In the genomic region with DNA sequence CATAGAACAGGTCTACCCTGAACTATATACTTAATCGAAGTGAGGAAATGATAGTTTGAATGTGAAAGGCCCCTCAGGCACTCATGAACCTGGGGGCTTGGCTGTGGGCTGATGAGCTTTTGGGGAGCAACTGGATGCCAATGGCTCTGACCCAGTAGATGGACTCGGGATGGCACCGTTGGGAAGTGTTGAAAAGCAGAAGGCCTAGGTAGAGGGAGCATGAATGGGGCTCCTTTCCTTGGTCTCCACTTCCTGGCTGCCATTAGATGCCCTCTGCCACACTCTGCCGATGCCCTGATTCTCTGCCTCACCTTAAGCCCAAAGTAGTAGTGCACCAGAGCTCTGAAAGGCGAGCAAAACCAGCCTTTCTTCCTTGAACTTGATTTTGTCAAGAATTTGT, we compare ENCODE assay signal across 19 mouse cellular contexts. TPM values are rescaled to one million over a fixed set of nuclear protein-coding genes. Genes with fewer than 3 reads are reported as not detected.
A peak's percentile ranks its signal among the peaks of the same experiment; 100 is the strongest.
DNase-seq lines count a peak whose midpoint lies in the region; ATAC-seq lines count a peak whose summit lies in the region.
"Had no signal": no experiment of that assay in that cellular context is flagged by ENCODE, and none has a peak within 500 bp of the region (broad histone marks: within the 10 kb centered on the region; RNA-seq: fewer than 3 reads in every experiment).

No protein-coding gene starts in this region.

- H3K9me3 ChIP-seq in midbrain, embryonic 11.5 days (ENCODE audit: control insufficient read depth, low read length), result no peaks in the 10 kb centered on the region
- H3K9me3 ChIP-seq in midbrain, embryonic 14.5 days (ENCODE audit: control insufficient read depth, low read length), result no peaks in the 10 kb centered on the region
- H3K9me3 ChIP-seq: G1E had no signal

- H3K4me1 ChIP-seq in midbrain, embryonic 11.5 days (ENCODE audit: control insufficient read depth, insufficient read depth, low read length), result peaks cover 2% of the 10 kb centered on the region; the same call in 1 of the 2 replicates
- H3K4me1 ChIP-seq in midbrain, embryonic 14.5 days (ENCODE audit: control insufficient read depth, insufficient read depth, low read length), result no peaks in the 10 kb centered on the region

- H3K27me3 ChIP-seq in midbrain, embryonic 11.5 days (ENCODE audit: control insufficient read depth, insufficient read depth, low read length), result no peaks in the 10 kb centered on the region
- H3K27me3 ChIP-seq in midbrain, embryonic 14.5 days (ENCODE audit: control insufficient read depth, insufficient read depth, low read length), result no peaks in the 10 kb centered on the region
- H3K27me3 ChIP-seq: CH12.LX, Patski had no signal

- no peak overlapping the region for H3K9ac ChIP-seq in midbrain, embryonic 11.5 days (ENCODE audit: low read length)
- H3K9ac ChIP-seq in midbrain, embryonic 14.5 days (replicated peaks; ENCODE audit: low read length), result no peak overlapping the region

- H3K36me3 ChIP-seq in midbrain, embryonic 11.5 days (ENCODE audit: control insufficient read depth, insufficient read depth, low read length), result peaks cover 19% of the 10 kb centered on the region
- H3K36me3 ChIP-seq in midbrain, embryonic 14.5 days (ENCODE audit: control insufficient read depth, insufficient read depth, low read length), result peaks cover 34% of the 10 kb centered on the region

- H3K4me2 ChIP-seq in midbrain, embryonic 11.5 days, result no peak overlapping the region
- no peak overlapping the region for H3K4me2 ChIP-seq in midbrain, embryonic 14.5 days (ENCODE audit: low read length)

- peak; percentile 92 for DNase-seq in heart, adult 11 months
- no peak for DNase-seq in heart, adult 18-20 months
- peak; percentile 65 for DNase-seq in midbrain, embryonic 11.5 days (ENCODE audit: low spot score, missing footprints)
- DNase-seq in midbrain, embryonic 14.5 days, result no peak
- DNase-seq: adrenal gland, adult 2 months; adrenal gland, adult 8-10 months; adrenal gland, postnatal 10 days; adrenal gland, postnatal 14 days; adrenal gland, postnatal 25 days; adrenal gland, postnatal 36 days; B cell, adult 2 months; cerebellum, adult 11 months; cerebellum, adult 11-12 months; cerebellum, adult 18-20 months had no signal

- no peak overlapping the region for H3K27ac ChIP-seq in midbrain, embryonic 11.5 days (ENCODE audit: low read depth, low read length)
- H3K27ac ChIP-seq in midbrain, embryonic 14.5 days (replicated peaks; ENCODE audit: low read depth, low read length), result no peak overlapping the region

- WGBS in midbrain, embryonic 11.5 days, result 88% methylated on average over 5 of the region's 5 CpGs
- WGBS in midbrain, embryonic 14.5 days, result 92% methylated on average over 5 of the region's 5 CpGs

- ATAC-seq in midbrain, embryonic 11.5 days (ENCODE audit: low FRiP score), result no peak
- ATAC-seq in midbrain, embryonic 14.5 days (ENCODE audit: low FRiP score, low TSS enrichment), result no peak
- ATAC-seq: activated CD4-positive, CD25-positive, alpha-beta regulatory T cell, adult 4 months; CD4-positive, CD25-positive, alpha-beta regulatory T cell, adult 4 months; Patski had no signal

- H3K4me3 ChIP-seq in midbrain, embryonic 11.5 days (ENCODE audit: low read depth, low read length), result no peak overlapping the region
- no peak overlapping the region for H3K4me3 ChIP-seq in midbrain, embryonic 14.5 days (replicated peaks; ENCODE audit: low read depth, low read length)

RNA-seq across cellular contexts. Expression of gene Hint1, which starts 9.8 kb away (rescaled TPM):
- total RNA-seq in heart, adult 18-20 months (2021), result 100 to 1,000 TPM; 303 to 309 TPM
- polyA plus RNA-seq in midbrain, embryonic 11.5 days (2014; fragmentation: Nextera tagmentation; extraction: Ambion mirVana), result 694 and 720 TPM in 2 replicates
- polyA plus RNA-seq in midbrain, embryonic 14.5 days (2014; fragmentation: Nextera tagmentation; extraction: Ambion mirVana), result 751 and 917 TPM in 2 replicates

RNA-seq across cellular contexts. Expression of gene Lyrm7, which starts 15.3 kb away (rescaled TPM):
- 10 to 100 TPM; 30.9 to 34.4 TPM for total RNA-seq in heart, adult 18-20 months (2021)
- 5.2 and 5.8 TPM in 2 replicates for polyA plus RNA-seq in midbrain, embryonic 11.5 days (2014; fragmentation: Nextera tagmentation; extraction: Ambion mirVana)
- 14.4 and 15.6 TPM in 2 replicates for polyA plus RNA-seq in midbrain, embryonic 14.5 days (2014; fragmentation: Nextera tagmentation; extraction: Ambion mirVana)

RNA-seq across cellular contexts. Expression of gene Gpx3, which starts 26.2 kb away (rescaled TPM):
- total RNA-seq in heart, adult 18-20 months (2021), result 100 to 1,000 TPM; 206 to 329 TPM
- polyA plus RNA-seq in midbrain, embryonic 11.5 days (2014; fragmentation: Nextera tagmentation; extraction: Ambion mirVana), result 57.2 and 60.5 TPM in 2 replicates
- 22.2 and 22.6 TPM in 2 replicates for polyA plus RNA-seq in midbrain, embryonic 14.5 days (2014; fragmentation: Nextera tagmentation; extraction: Ambion mirVana)
- total RNA-seq: CH12.LX, G1E had no signal
- polyA plus RNA-seq: G1E had no signal

Comparison
In these comparisons a context has a peak if more than half of its experiments do, and no peak if none do; other contexts are left out.
1. DNase-seq: peak in heart, adult 11 months (single experiment) and midbrain, embryonic 11.5 days (single experiment); none in heart, adult 18-20 months (0 of 2) and midbrain, embryonic 14.5 days (single experiment).